Mouse (Mus musculus): ENCODE measurements around the gene Vdr.
A peak's percentile ranks its signal among the peaks of the same experiment; 100 is the strongest.

Gene Vdr

GRCm38 (mm10) chr15:97921796-97922195, 11.4 kb upstream of the Vdr start:
- DNase-seq (ENCODE audit: low read depth in 1 of 2, low spot score in 2 of 2), result no peak

DNA sequence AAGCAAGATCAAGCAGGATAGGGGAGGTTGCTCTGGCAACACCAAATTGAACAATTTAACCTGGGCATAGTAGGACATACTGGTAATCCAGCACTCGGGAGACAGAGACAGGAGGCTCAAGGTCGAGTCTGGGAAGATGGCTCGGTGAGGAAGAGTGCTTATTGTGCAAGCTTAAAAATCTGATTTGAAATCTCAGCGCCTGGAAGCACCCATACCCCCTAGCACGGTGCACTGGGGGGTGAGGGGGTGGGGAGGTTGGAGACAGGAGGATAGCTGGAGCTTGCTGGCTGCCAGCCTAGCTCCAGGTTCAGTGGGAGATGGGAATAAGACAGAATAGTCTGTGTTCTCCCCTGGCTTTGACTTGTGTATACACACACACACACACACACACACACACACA, 9.9 kb upstream of the Vdr start:
- no peak for DNase-seq (ENCODE audit: low read depth in 1 of 2, low spot score in 2 of 2)

- DNase-seq (ENCODE audit: low read depth in 1 of 2, low spot score in 2 of 2), result no peak
Measured at GRCm38 (mm10) chr15:97919217-97919616, 8.8 kb upstream of the Vdr start.

GRCm38 (mm10) chr15:97917994-97918393, 7.6 kb upstream of the Vdr start:
- no peak for DNase-seq (ENCODE audit: low read depth in 1 of 2, low spot score in 2 of 2)

DNA sequence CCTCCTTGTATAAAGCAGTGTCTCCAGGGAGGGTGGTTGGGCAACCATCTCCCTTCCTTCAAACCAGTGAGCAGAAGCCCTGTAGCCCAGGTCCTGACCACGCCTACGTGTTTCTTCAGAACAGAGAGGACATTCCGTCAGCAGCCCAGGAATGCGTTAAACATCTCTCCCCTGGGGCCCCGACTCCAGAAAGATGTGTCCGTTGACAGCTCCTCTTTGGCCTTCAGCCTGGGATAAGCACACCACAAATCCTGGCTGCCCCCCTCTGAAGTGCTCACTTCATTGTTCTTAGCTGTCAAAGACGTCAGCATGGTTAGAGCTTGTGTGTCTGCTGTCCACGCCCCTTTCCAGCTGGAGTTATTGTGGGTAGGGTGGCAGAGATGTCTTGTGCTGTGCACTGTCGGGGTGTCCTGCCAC, 3.9 kb upstream of the Vdr start:
- DNase-seq (ENCODE audit: low read depth in 1 of 2, low spot score in 2 of 2), result no peak

GRCm38 (mm10) chr15:97907801-97908751, 2.4 kb downstream of the Vdr start:
- peak in 1 of 2 experiments; percentile 22 for DNase-seq (ENCODE audit: low read depth in 1 of 2, low spot score in 2 of 2)

DNA sequence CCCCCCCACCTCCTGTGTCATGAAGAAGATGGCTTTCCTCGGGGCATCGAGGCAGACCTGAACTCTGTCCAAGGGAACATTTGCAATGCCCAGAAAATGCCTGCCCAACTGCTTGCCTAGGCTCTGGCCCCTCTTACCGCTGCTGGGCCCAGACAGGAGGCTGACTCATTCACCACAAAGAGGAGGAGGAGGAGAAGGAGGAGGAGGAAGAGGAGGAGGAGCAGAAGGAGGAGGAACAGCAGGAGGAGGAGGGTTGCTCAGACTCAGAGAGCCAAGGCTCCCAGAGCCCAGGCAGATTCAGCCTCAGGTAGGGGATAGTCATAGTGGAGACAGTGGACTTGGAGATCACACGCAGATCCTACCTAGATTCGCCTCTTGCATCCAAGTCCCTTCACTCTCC, 3.2 kb downstream of the Vdr start:
- no peak for DNase-seq (ENCODE audit: low read depth in 1 of 2, low spot score in 2 of 2)

- DNase-seq (ENCODE audit: low read depth in 1 of 2, low spot score in 2 of 2), result no peak
Measured at GRCm38 (mm10) chr15:97905281-97905680, 5.1 kb downstream of the Vdr start.

- no peak for DNase-seq (ENCODE audit: low read depth in 1 of 2, low spot score in 2 of 2)
Measured at GRCm38 (mm10) chr15:97904339-97904991, 6.0 kb downstream of the Vdr start.

- no peak for DNase-seq (ENCODE audit: low read depth in 1 of 2, low spot score in 2 of 2)
Measured at GRCm38 (mm10) chr15:97903261-97904009, 7.0 kb downstream of the Vdr start.

- no peak for DNase-seq (ENCODE audit: low read depth in 1 of 2, low spot score in 2 of 2)
Measured at GRCm38 (mm10) chr15:97900991-97901390, 9.4 kb downstream of the Vdr start.

DNA sequence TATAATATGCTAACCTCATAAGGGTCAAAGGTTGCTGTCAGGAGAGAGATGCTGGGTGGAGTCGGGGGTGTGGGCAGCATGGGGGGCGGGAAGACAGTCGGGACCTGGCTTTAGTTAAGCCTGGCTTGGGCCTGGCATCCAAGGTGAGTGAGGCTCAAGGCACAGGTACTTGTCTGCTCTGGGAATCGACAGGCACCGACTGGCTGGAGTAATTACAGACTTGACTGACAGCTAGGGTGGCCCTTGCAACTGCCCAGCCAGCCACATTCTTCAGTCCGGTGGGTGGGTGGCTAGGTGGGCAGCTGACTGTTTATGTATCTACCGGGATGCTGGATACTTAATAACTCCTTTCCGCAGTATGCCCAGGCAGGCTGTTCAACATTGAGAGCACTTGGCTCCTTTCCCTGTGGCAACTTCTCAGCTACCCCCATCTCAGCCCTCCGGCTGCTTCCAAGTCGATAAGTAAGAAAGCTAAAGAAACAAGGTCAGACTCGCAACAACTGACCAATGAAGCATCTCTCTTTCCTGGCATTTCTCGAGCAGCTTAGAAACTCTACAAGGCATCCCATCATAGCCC, 10.0 kb downstream of the Vdr start:
- DNase-seq (ENCODE audit: low read depth in 1 of 2, low spot score in 2 of 2), result no peak

DNA sequence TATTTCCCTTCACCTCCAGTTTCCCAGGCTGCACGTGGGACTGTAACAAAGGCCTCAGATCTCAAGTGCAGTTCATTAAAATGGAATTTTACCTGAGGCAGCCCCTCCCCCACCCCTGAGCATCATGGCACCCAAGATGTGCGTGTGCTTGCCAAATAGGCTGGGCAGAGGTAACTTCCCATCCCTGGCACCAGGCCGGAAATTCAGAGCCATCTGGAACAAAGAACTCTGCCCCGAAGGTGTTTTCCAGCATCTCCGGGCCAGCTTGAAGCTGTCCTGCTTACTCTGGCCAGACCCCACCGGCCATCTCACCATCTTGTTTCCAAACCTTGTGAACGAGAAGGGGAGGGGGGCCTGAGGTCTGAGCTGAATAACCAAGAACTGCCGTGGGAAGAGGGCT, 10.7 kb downstream of the Vdr start:
- no peak for DNase-seq (ENCODE audit: low read depth in 1 of 2, low spot score in 2 of 2)

- no peak for DNase-seq (ENCODE audit: low read depth in 1 of 2, low spot score in 2 of 2)
Measured at GRCm38 (mm10) chr15:97898791-97899190, 11.6 kb downstream of the Vdr start.

DNA sequence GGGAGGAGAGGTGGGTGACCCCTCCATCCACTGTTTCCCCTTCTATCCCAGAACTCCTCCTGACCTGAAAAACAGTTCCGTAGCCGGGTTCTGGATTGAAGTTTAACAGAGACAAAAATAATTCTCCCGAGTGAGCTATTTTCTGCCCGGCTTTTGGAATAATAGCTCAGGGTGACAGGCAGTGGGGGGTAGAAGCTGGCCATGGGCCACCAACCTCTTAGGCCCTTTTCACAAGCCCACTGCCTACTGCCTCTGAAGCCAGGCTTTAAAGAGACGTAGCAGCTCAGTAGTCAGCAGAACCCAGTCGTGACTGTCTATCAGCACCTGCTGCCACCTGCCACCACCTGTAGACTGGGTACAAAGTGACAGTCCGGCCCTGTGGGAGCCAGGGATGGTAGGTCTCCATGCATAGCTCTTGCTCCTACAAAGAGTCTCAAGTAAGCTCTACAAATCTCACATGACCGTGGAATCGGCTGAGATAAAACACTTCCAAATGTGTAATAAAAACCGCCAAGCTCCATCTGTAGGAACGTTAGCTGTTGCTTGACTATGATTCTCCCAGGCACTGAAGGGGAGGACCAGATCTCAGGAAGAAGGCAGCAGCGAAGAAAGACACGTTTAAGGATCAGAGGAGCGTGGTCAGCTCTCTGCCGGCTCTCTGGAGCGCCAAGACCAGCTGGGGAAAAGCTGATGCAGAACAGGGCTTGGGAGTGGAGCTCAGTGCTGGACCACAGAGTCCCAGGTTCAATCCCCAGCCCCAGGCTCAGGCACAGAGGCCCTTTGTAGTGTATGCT, 13.4 kb downstream of the Vdr start:
- DNase-seq (ENCODE audit: low read depth in 1 of 2, low spot score in 2 of 2), result no peak

DNA sequence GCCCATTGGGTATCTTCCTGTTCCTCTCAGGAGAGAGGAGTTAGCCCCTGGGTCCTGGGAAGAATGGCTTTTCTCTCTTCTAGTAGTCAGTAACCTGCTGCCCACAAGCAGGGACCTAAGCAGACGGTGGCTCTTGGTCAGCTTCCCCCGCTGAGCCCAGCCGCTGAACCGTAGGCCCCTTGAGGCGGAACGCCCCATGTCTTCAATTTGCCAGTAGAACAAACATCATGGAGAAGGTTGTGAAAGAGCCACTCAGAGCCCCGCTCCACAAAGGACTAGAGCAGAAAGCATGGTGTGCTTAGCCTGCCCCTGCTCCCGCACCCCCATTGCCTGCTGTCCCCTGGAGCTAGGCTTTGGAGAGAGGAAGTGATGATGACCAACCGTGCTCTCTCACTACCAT, 14.1 kb downstream of the Vdr start:
- DNase-seq (ENCODE audit: low read depth in 1 of 2, low spot score in 2 of 2), result no peak

GRCm38 (mm10) chr15:97895847-97896246, 14.6 kb downstream of the Vdr start:
- no peak for DNase-seq (ENCODE audit: low read depth in 1 of 2, low spot score in 2 of 2)

- DNase-seq (ENCODE audit: low read depth in 1 of 2, low spot score in 2 of 2), result no peak
Measured at GRCm38 (mm10) chr15:97892506-97892905, 17.9 kb downstream of the Vdr start.

DNA sequence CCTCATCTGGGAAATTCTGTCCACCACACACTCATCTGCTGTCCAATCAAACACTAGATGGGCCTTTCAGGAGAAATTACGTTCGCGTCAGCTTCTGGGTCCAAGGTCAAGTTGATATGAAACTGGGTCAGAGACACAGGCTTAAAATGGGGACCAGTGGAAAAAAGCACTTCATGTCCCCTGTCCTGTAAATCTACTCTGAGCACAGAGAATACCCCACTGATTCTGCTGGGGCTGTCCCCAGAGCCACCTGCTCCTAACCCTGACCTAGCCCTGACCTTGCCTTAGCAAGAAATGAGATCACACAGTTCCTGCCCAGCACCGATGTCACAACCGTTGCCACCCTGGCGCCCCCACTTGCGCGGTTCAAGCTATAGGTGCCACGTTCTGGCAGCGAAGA, 20.0 kb downstream of the Vdr start:
- DNase-seq (ENCODE audit: low read depth in 1 of 2, low spot score in 2 of 2), result no peak

DNA sequence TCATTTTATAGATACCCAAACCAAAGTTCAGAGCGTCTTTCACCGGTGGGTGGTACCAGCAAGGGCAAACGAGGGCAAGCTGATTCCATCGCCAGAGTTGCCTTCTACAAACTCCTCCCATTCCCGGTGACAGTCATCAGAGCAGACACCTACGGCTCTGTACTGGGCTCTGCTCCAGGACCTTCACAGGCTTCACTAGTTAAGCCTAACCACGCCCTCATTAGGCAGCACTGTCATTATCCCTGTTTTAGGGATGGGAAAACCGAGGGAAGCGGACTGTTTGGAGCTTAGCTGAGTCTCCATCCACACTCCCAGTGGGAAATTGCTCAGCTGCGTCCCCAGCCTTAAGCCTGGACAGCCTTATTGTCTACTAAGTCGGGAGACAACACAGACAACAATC, 20.4 kb downstream of the Vdr start:
- no peak for DNase-seq (ENCODE audit: low read depth in 1 of 2, low spot score in 2 of 2)

Measured in monocyte, adult 2 months (primary cell).